Comparison of ENCODE assay signal across 7 mouse cellular contexts in genomic region chr10:117224102-117224990, GRCm38 (mm10). TPM values are rescaled to one million over a fixed set of nuclear protein-coding genes. Genes with fewer than 3 reads are reported as not detected.
DNase-seq lines count a peak whose midpoint lies in the region; ATAC-seq lines count a peak whose summit lies in the region.

Gene Yeats4 (minus strand): TSS chr10:117224507.

- peak within 1 kb of the TSS; percentile 99 for H3K27ac ChIP-seq in intestine, embryonic 16.5 days (ENCODE audit: low read length)
- H3K27ac ChIP-seq in midbrain, embryonic 11.5 days (ENCODE audit: low read depth, low read length) = peak within 1 kb of the TSS; percentile 98

- intact Hi-C loops in left cerebral cortex, postnatal 36 days (cut with DNase I) = loop anchor here (5.0 to 10.0 kb wide), 4 partner anchors 77 to 450 kb away; partner anchors contain the start of genes Frs2 and Rab3ip

- peak; percentile 97 for DNase-seq in adrenal gland, adult 2 months
- DNase-seq in embryo, embryonic 11.5 days (ENCODE audit: low read depth, low spot score) = peak; percentile 91
- peak; percentile 94 to 96 for DNase-seq in gastrocnemius, postnatal 4 days (ENCODE audit: low spot score in 2 of 2)
- DNase-seq in left cerebral cortex, postnatal 36 days (ENCODE audit: low spot score in 2 of 2) = peak; percentile 97 to 98
- DNase-seq in midbrain, embryonic 11.5 days (ENCODE audit: low spot score, missing footprints) = peak; percentile 100
- peak; percentile 93 for DNase-seq in skeletal muscle tissue, adult 2 months (ENCODE audit: low read depth, low spot score)

- peaks cover 11% of the 10 kb centered on the region; the same call in 1 of the 2 replicates for H3K36me3 ChIP-seq in intestine, embryonic 16.5 days (ENCODE audit: control insufficient read depth, insufficient read depth, low read length)
- H3K36me3 ChIP-seq in midbrain, embryonic 11.5 days (ENCODE audit: control insufficient read depth, insufficient read depth, low read length) = peaks cover 10% of the 10 kb centered on the region

- peak within 1 kb of the TSS; percentile 69 for H3K4me2 ChIP-seq in intestine, embryonic 16.5 days (ENCODE audit: low read depth, low read length)
- H3K4me2 ChIP-seq in midbrain, embryonic 11.5 days = peak within 1 kb of the TSS; percentile 88

- no peaks in the 10 kb centered on the region for H3K9me3 ChIP-seq in intestine, embryonic 16.5 days (ENCODE audit: control insufficient read depth, low read length)
- H3K9me3 ChIP-seq in midbrain, embryonic 11.5 days (ENCODE audit: control insufficient read depth, low read length) = no peaks in the 10 kb centered on the region

- H3K4me1 ChIP-seq in intestine, embryonic 16.5 days (ENCODE audit: control insufficient read depth, insufficient read depth, low read length) = peaks cover 5% of the 10 kb centered on the region
- H3K4me1 ChIP-seq in midbrain, embryonic 11.5 days (ENCODE audit: control insufficient read depth, insufficient read depth, low read length) = peaks cover 23% of the 10 kb centered on the region

- H3K9ac ChIP-seq in intestine, embryonic 16.5 days (ENCODE audit: low read depth, low read length) = peak within 1 kb of the TSS; percentile 98
- H3K9ac ChIP-seq in midbrain, embryonic 11.5 days (ENCODE audit: low read length) = peak within 1 kb of the TSS; percentile 98

- no peaks in the 10 kb centered on the region for H3K27me3 ChIP-seq in intestine, embryonic 16.5 days (replicated peaks; ENCODE audit: control insufficient read depth, insufficient read depth, low read length)
- no peaks in the 10 kb centered on the region for H3K27me3 ChIP-seq in midbrain, embryonic 11.5 days (ENCODE audit: control insufficient read depth, insufficient read depth, low read length)

- H3K4me3 ChIP-seq in intestine, embryonic 16.5 days (ENCODE audit: low read length) = peak within 1 kb of the TSS; percentile 88
- H3K4me3 ChIP-seq in midbrain, embryonic 11.5 days (ENCODE audit: low read depth, low read length) = peak within 1 kb of the TSS; percentile 76

- ATAC-seq in intestine, embryonic 16.5 days = peak; percentile 98
- ATAC-seq in midbrain, embryonic 11.5 days (ENCODE audit: low FRiP score) = peak; percentile 94

- 1% methylated on average over 63 of the region's 63 CpGs for WGBS in intestine, embryonic 16.5 days
- 2% methylated on average over 63 of the region's 63 CpGs for WGBS in midbrain, embryonic 11.5 days

RNA-seq across cellular contexts. Expression of gene Yeats4, which starts in this region (rescaled TPM):
- total RNA-seq in adrenal gland, adult 2 months (2021) = 10 to 100 TPM; 43.0 to 47.3 TPM
- 29.1 and 35.7 TPM in 2 replicates for polyA plus RNA-seq in adrenal gland, adult 2 months (2012; rRNA removed)
- total RNA-seq in gastrocnemius, postnatal 4 days (2021) = 10 to 100 TPM; 29.6 to 33.2 TPM
- 52.2 and 54.8 TPM in 2 replicates for polyA plus RNA-seq in intestine, embryonic 16.5 days (2015; fragmentation: Nextera tagmentation; extraction: Ambion mirVana)
- total RNA-seq in left cerebral cortex, postnatal 36 days (2021) = 10 to 100 TPM; 50.7 to 54.0 TPM
- polyA plus RNA-seq in midbrain, embryonic 11.5 days (2014; fragmentation: Nextera tagmentation; extraction: Ambion mirVana) = 173 and 194 TPM in 2 replicates

Comparison
In these comparisons a context has a peak if more than half of its experiments do, and no peak if none do; other contexts are left out.
1. Peak in every context shown above with its lines: DNase-seq, ATAC-seq, H3K4me3 ChIP-seq and H3K27ac ChIP-seq.